Mouse (Mus musculus): ENCODE measurements at regions not wholly inside any gene's neighbourhood (a gene's known extent, or its start where the extent isn't known, plus 50 kb on each side); places are given as distances from the start of the nearest gene placed in this dataset.

GRCm38 (mm10) chr5:91282969-91283368 is 119.8 kb downstream of the Btc start:
- no peak for DNase-seq
- Histone ChIP-seq H3K4me2 (ENCODE audit: low read depth) (no peak overlapping the region), H3K36me3 (ENCODE audit: insufficient read depth) (no peaks in the 10 kb centered on the region), H3K4me1 (ENCODE audit: insufficient read depth) (no peaks in the 10 kb centered on the region), H3K27ac (ENCODE audit: low read depth, low read length) (no peak overlapping the region), H3K27me3 (ENCODE audit: insufficient read depth, low read length) (no peaks in the 10 kb centered on the region), H3K9me3 (ENCODE audit: low read length) (no peaks in the 10 kb centered on the region), H3K4me3 (ENCODE audit: low read depth, low read length) (no peak overlapping the region), H3K9ac (no peak overlapping the region)
- no peak for ATAC-seq
- TF ChIP-seq CTCF (IDR thresholded peaks at IDR 0.05; ENCODE audit: low read depth) = no peak
- 79% methylated on average over 7 of the region's 7 CpGs for WGBS

- ATAC-seq (no peak), DNase-seq (no peak)
- no peaks in the 10 kb centered on the region for H3K27me3 ChIP-seq (ENCODE audit: insufficient read depth, low read length)
- no peak for TF ChIP-seq CTCF (IDR thresholded peaks at IDR 0.05; ENCODE audit: low read depth)
- H3K4me3 ChIP-seq (ENCODE audit: low read depth, low read length) = no peak overlapping the region
- no peaks in the 10 kb centered on the region for H3K9me3 ChIP-seq (ENCODE audit: low read length)
- H3K4me2 ChIP-seq (ENCODE audit: low read depth) = no peak overlapping the region
- no peak overlapping the region for H3K9ac ChIP-seq
- H3K27ac ChIP-seq (ENCODE audit: low read depth, low read length) = no peak overlapping the region
- 79% methylated on average over 4 of the region's 4 CpGs for WGBS
- H3K36me3 ChIP-seq (ENCODE audit: insufficient read depth) = no peaks in the 10 kb centered on the region
- H3K4me1 ChIP-seq (ENCODE audit: insufficient read depth) = no peaks in the 10 kb centered on the region
These were observed 109.7 kb downstream of the Btc start for GRCm38 (mm10) chr5:91293073-91293472.

GRCm38 (mm10) chr5:91294957-91295356 is 107.8 kb downstream of the Btc start:
- WGBS = 70% methylated on average over 3 of the region's 3 CpGs
- DNase-seq = no peak
- H3K4me3 ChIP-seq (ENCODE audit: low read depth, low read length) = no peak overlapping the region

GRCm38 (mm10) chr5:91297068-91297467 is 105.7 kb downstream of the Btc start:
- Histone ChIP-seq H3K27me3 (ENCODE audit: insufficient read depth, low read length) (no peaks in the 10 kb centered on the region), H3K9me3 (ENCODE audit: low read length) (no peaks in the 10 kb centered on the region), H3K9ac (no peak overlapping the region), H3K36me3 (ENCODE audit: insufficient read depth) (no peaks in the 10 kb centered on the region), H3K4me3 (ENCODE audit: low read depth, low read length) (no peak overlapping the region), H3K27ac (ENCODE audit: low read depth, low read length) (no peak overlapping the region), H3K4me1 (ENCODE audit: insufficient read depth) (no peaks in the 10 kb centered on the region), H3K4me2 (ENCODE audit: low read depth) (no peak overlapping the region)
- ATAC-seq (no peak), DNase-seq (no peak)
- no peak for TF ChIP-seq CTCF (IDR thresholded peaks at IDR 0.05; ENCODE audit: low read depth)
- 65% methylated on average over 2 of the region's 2 CpGs for WGBS

More at GRCm38 (mm10) chr5:91294957-91295356, 107.8 kb downstream of the Btc start:
- Histone ChIP-seq H3K4me1 (ENCODE audit: insufficient read depth) (no peaks in the 10 kb centered on the region), H3K9ac (no peak overlapping the region), H3K36me3 (ENCODE audit: insufficient read depth) (no peaks in the 10 kb centered on the region), H3K9me3 (ENCODE audit: low read length) (no peaks in the 10 kb centered on the region), H3K27me3 (ENCODE audit: insufficient read depth, low read length) (no peaks in the 10 kb centered on the region), H3K4me2 (ENCODE audit: low read depth) (no peak overlapping the region), H3K27ac (ENCODE audit: low read depth, low read length) (no peak overlapping the region)
- ATAC-seq = no peak
- TF ChIP-seq CTCF (IDR thresholded peaks at IDR 0.05; ENCODE audit: low read depth) = no peak

- Histone ChIP-seq H3K4me1 (ENCODE audit: insufficient read depth) (no peaks in the 10 kb centered on the region), H3K4me2 (ENCODE audit: low read depth) (no peak overlapping the region), H3K9me3 (ENCODE audit: low read length) (no peaks in the 10 kb centered on the region), H3K27me3 (ENCODE audit: insufficient read depth, low read length) (no peaks in the 10 kb centered on the region), H3K27ac (ENCODE audit: low read depth, low read length) (no peak overlapping the region), H3K36me3 (ENCODE audit: insufficient read depth) (no peaks in the 10 kb centered on the region), H3K4me3 (ENCODE audit: low read depth, low read length) (no peak overlapping the region), H3K9ac (no peak overlapping the region)
- WGBS = 89% methylated on average over 17 of the region's 17 CpGs
- TF ChIP-seq CTCF (IDR thresholded peaks at IDR 0.05; ENCODE audit: low read depth) = no peak
- ATAC-seq (no peak), DNase-seq (no peak)
These were observed 100.7 kb downstream of the Btc start for GRCm38 (mm10) chr5:91302114-91302513.

GRCm38 (mm10) chr5:91302943-91303342 is 99.9 kb downstream of the Btc start:
- Histone ChIP-seq H3K9me3 (ENCODE audit: low read length) (no peaks in the 10 kb centered on the region), H3K27me3 (ENCODE audit: insufficient read depth, low read length) (no peaks in the 10 kb centered on the region), H3K4me3 (ENCODE audit: low read depth, low read length) (no peak overlapping the region), H3K4me1 (ENCODE audit: insufficient read depth) (no peaks in the 10 kb centered on the region), H3K27ac (ENCODE audit: low read depth, low read length) (no peak overlapping the region), H3K36me3 (ENCODE audit: insufficient read depth) (no peaks in the 10 kb centered on the region), H3K9ac (no peak overlapping the region), H3K4me2 (ENCODE audit: low read depth) (no peak overlapping the region)
- ATAC-seq = no peak
- WGBS = 82% methylated on average over 9 of the region's 9 CpGs
- DNase-seq = no peak
- no peak for TF ChIP-seq CTCF (IDR thresholded peaks at IDR 0.05; ENCODE audit: low read depth)

GRCm38 (mm10) chr5:91303702-91304101 is 99.1 kb downstream of the Btc start:
- ATAC-seq = no peak; the same call in 1 of the 2 replicates
- H3K36me3 ChIP-seq (ENCODE audit: insufficient read depth) = no peaks in the 10 kb centered on the region
- no peaks in the 10 kb centered on the region for H3K4me1 ChIP-seq (ENCODE audit: insufficient read depth)
- no peak overlapping the region for H3K27ac ChIP-seq (ENCODE audit: low read depth, low read length)
- H3K4me3 ChIP-seq (ENCODE audit: low read depth, low read length) = no peak overlapping the region
- no peaks in the 10 kb centered on the region for H3K9me3 ChIP-seq (ENCODE audit: low read length)
- H3K27me3 ChIP-seq (ENCODE audit: insufficient read depth, low read length) = no peaks in the 10 kb centered on the region
- no peak overlapping the region for H3K4me2 ChIP-seq (ENCODE audit: low read depth)
- 71% methylated on average over 5 of the region's 5 CpGs for WGBS
- DNase-seq = no peak
- no peak overlapping the region for H3K9ac ChIP-seq
- no peak for TF ChIP-seq CTCF (IDR thresholded peaks at IDR 0.05; ENCODE audit: low read depth)

- H3K4me2 ChIP-seq (ENCODE audit: low read depth) = no peak overlapping the region
- peak; percentile 12; the same call in 1 of the 2 replicates for TF ChIP-seq CTCF (IDR thresholded peaks at IDR 0.05; ENCODE audit: low read depth)
- H3K4me3 ChIP-seq (ENCODE audit: low read depth, low read length) = no peak overlapping the region
- no peaks in the 10 kb centered on the region for H3K9me3 ChIP-seq (ENCODE audit: low read length)
- ATAC-seq (no peak), DNase-seq (no peak)
- no peaks in the 10 kb centered on the region for H3K36me3 ChIP-seq (ENCODE audit: insufficient read depth)
- 86% methylated on average over 3 of the region's 3 CpGs for WGBS
- no peak overlapping the region for H3K9ac ChIP-seq
- H3K27ac ChIP-seq (ENCODE audit: low read depth, low read length) = no peak overlapping the region
- no peaks in the 10 kb centered on the region for H3K4me1 ChIP-seq (ENCODE audit: insufficient read depth)
- no peaks in the 10 kb centered on the region for H3K27me3 ChIP-seq (ENCODE audit: insufficient read depth, low read length)
These were observed 95.8 kb downstream of the Btc start for GRCm38 (mm10) chr5:91307031-91307430.

Data from forebrain, postnatal 0 days (tissue).